Mouse (Mus musculus) CH12.LX (cell line): ENCODE data around the gene Tor3a.

ENCODE experiments used
- CHD1 ChIP-seq: IDR thresholded peaks from 2 replicates; pipeline ENCODE4 v1.6.1; 2012; ENCODE audit warnings: low read depth, low read length, improper control_type of control experiment, inconsistent platforms
- CTCF ChIP-seq, 2 experiments: IDR thresholded peaks in 1 of 2; conservative IDR thresholded peaks in 1 of 2; 2 replicates each; pipeline ENCODE4 v1.5.1; 2011 to 2012; ENCODE audit warnings: low read depth in 2 of 2, low read length in 2 of 2, improper control_type of control experiment in 1 of 2, inconsistent platforms in 1 of 2, mild to moderate bottlenecking in 1 of 2, moderate library complexity in 1 of 2
- EP300 ChIP-seq: IDR thresholded peaks from 2 replicates; pipeline ENCODE4 v1.6.1; 2011; ENCODE audit warnings: low read length, improper control_type of control experiment
- IRF4 ChIP-seq: IDR thresholded peaks from 2 replicates; pipeline ENCODE4 v1.6.1; 2014; ENCODE audit warnings: low read depth, mild to moderate bottlenecking, inconsistent platforms, low read length, improper control_type of control experiment
- MAFK ChIP-seq: IDR thresholded peaks from 2 replicates; pipeline ENCODE4 v1.6.1; 2011; ENCODE audit warnings: low read length, improper control_type of control experiment; ENCODE audit not compliant: insufficient replicate concordance
- NELFE ChIP-seq: IDR thresholded peaks from 2 replicates; pipeline ENCODE4 v1.6.1; 2011; ENCODE audit warnings: low read depth, low read length, improper control_type of control experiment
- POLR2A ChIP-seq: IDR thresholded peaks from 2 replicates; pipeline ENCODE4 v1.6.1; 2011; ENCODE audit warnings: low read depth, mild to moderate bottlenecking, improper control_type of control experiment, low read length
- TBP ChIP-seq: conservative IDR thresholded peaks from 2 replicates; pipeline ENCODE4 v1.6.1; 2011; ENCODE audit warnings: low read depth, low read length, improper control_type of control experiment
- ZMIZ1 ChIP-seq: IDR thresholded peaks from 2 replicates; pipeline ENCODE4 v1.6.1; 2012; ENCODE audit warnings: low read depth, mild to moderate bottlenecking, inconsistent platforms, low read length, improper control_type of control experiment

DNA sequence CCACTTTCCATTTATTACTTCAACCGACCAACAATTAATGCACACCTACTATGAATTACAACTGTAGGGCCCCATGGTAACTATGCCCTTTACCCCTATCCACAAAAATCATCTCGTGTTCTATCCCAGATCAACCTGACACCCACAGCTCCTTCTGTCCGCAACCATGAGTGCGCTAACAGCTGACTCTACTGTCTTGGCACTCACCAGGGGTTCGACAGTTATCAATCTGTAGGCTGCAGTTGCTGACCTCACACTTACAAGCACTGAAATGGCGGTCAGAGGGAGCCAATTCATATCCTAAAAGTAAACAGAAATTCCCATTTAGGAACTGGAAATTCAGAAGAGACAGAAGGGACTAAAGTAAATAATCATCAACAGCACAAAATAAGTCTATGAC lies 42.5 kb upstream of the Tor3a start:
- TF ChIP-seq IRF4 = no peak
- no peak for TF ChIP-seq EP300
- TF ChIP-seq POLR2A = no peak
- no peak for TF ChIP-seq CTCF (conservative IDR thresholded peaks at IDR 0.05 in 1 of 2, IDR thresholded peaks at IDR 0.05 in 1 of 2; ENCODE audit: low read depth in 2 of 2, low read length in 2 of 2)
- TF ChIP-seq MAFK = no peak
- no peak for TF ChIP-seq NELFE
- TF ChIP-seq TBP = no peak
- TF ChIP-seq ZMIZ1 = no peak
- no peak for TF ChIP-seq CHD1
